Mouse (Mus musculus) gonadal fat pad, adult 2 months (tissue): ENCODE measurements around the gene Ftsj1. TPM values are rescaled to one million over a fixed set of nuclear protein-coding genes. Genes with fewer than 3 reads are reported as not detected.

Experiments
- DNase-seq: peaks from one replicate; pipeline ENCODE4 v3.0.0-alpha.2; 2012; ENCODE audit warnings: low read depth
- polyA plus RNA-seq: library from polyadenylated mRNA; depleted of rRNA; stranded (reverse); fragments of >200 nt; gene quantifications from 2 replicates; pipeline ENCODE4 v1.2.3, GENCODE M21; 2012; rRNA removed

Gene Ftsj1
- polyA plus RNA-seq, 1 experiment, result 43.6 TPM

DNA sequence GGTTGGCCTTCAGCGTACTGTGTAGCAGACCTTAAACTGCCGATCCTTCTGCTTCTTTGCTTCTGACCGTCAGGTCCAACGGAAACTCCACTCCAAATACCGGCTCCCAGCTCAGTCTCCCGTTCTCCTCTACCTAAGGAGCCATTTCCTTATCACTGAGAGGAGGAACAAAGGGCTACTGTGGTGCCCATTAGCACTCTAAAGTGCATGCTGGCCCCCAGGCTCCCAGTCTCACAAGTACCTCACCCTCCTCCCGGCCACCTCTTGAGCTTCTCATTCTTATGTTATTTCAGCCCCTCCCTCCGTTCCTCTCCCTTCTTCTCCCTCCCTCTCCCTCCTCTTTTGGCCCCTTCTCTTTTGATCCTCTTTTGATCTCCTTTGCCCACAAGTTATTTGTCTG is 32.6 kb downstream of the Ftsj1 start:
- no peak for DNase-seq

DNA sequence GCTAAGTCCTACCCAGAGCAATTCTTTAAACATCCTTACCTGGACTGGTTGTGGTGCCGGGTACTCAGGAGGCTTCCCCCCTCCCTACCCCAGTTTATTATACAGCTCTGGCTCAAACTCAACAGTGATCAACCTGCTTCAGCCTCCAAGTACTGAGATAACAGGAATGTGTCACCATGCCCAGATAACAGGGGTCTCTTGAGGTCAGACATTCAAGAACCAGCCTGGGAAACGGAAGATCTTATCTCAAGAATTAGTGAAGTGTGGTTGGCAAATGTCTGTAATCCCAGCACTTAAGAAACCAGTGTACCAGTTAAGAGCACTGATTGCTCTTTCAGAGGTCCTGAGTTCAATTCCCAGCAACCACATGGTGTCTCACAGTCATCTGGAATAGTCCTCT is 34.1 kb downstream of the Ftsj1 start:
- DNase-seq, result no peak

DNA sequence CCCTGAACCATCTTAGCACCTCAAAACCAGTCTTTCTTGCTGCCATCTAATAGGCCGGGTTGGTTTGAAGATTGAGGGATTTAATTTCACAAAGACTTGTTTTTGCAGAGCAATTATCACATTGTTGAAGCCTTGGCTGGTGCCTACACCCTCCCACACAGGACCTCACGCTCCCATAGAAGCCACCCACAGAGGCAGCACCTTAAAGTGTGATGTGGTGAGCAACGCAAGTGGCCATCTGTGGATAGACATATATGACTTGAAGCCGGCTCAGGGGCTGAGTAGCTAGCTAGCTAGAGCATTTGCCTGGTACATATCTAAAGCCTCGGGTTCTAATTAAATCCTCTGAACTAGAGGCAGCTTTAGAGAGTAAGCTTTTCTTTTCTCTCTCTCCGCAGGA is 34.8 kb downstream of the Ftsj1 start:
- DNase-seq, result no peak

DNA sequence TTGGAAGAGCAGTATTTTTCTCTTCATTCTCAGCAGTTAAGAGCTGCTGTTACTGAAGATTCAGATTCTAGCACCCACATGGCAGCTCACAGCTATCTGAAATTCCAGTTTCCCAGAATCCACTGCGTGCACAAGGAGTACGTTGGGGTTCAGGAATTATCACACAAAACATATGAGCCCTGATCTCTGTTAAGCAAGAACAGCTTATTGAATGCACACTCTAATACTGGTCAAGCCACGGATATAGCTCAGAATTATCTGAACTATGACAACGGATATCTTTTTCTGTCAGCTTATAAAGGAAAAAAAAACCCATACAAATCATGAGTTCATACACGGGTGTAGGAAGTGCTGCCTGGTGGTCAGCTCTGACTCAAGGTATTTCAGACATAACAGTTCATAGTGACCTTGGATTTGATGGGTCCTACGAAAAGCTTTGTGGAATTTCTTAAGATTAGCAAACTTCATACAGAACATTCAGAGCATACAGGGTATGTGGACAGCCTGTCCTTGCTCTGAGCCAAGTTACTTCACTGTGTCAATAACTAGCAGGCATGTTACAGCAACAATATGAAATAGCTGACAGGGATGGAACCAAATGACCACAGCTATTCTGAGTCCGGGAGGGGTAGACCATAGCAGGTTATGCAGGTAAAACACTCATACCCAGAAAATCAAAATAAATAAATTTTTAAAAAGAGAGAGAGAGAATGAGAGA is 40.6 kb downstream of the Ftsj1 start:
- DNase-seq, result no peak

DNA sequence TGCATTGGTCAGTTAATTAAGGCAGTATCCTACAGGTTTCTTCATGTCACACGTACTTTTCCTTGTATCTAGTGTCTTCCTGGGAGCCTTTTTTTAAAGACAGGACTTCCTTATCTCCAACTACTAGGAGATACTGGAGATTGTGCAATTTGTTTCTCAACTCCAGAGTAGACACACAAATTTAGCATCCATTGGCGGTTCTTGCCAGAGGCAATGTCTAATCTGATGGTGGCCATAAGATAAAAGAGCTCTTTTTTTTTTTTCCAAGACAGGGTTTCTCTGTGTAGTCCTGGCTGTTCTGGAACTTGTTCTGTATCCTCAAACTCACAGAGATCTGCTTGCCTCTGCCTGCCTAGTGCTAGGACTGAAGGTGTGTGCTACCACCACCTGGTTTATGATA is 42.5 kb downstream of the Ftsj1 start:
- no peak for DNase-seq

DNA sequence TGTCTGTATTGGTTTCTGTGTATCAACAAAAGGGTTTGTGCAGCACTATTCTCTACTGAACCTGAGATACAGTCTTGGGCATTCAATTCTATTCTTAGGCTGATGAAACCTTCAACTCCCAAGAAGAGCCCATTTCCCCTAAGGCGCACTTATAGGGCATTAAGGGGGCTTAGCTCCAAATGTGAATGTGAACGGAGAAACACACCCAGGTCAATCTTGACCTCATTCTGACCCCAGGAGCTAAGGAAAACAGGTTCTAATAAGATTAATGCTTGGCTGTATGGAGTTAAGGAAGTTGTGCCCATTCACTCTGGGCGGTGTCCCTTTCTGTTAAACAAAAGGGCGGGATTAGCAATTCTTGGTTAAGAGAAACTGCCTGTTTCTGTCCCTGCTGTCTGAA is 45.0 kb downstream of the Ftsj1 start:
- DNase-seq, result no peak

DNA sequence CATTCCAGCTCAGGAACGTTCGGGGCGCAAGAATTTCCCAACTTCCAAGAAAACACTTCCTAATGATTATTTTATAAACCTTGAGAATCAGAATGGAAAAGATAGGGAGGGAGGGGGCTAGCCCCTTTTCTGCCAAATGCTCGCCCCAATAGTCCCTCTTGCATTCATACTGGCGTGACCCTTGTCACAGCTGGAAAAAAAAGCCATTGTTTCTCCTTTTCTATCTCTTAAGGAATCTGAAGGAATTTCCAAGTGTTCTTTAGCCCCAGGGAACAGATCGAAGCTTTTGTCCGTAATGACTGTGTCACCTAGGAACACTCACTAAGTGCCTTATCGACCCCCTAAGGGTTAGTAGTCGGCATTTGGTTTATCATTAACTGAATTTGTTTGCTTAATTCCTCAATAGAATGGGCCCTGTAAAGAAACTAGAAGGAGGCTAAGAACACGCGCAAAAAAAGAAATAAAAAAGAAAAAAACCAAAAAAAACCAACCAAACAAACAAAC is 45.5 kb downstream of the Ftsj1 start:
- no peak for DNase-seq

DNA sequence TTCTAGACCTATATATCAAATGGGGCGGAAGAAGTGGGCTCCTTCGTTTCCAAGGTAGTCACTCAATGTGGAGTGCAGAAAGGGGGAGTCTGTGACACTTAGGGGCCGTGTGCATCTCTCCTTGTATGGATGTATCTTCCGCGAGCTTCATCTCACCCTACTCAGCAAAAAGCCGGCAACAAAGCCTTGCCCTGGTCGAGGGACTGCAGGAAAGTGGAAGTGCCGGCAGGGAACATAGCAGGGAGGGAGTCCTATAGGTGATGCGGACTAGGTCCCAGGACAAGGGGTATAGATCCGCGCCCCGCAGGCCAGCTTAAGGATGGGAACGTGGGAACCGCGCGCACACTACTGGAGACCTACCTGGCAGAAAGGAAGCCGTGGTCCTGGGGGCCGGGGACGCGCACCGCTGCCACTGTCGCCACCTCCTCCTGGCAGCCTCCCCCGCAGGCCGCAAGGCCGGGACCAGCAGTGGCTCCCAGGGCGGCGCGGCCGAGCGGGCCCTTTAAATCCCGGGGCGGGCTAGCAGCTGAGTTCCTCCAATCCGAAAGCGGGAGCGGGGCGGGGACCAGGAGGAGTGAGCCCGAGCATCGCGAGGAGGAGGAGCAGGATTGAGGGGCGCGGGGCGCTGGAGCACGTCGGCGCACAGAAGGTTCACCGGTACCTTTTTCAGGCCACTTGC is 46.1 kb downstream of the Ftsj1 start, which contains the start of gene Porcn:
Gene Porcn (minus strand): TSS at position 511 of the 679 bp plus-strand sequence.
- DNase-seq, result no peak

DNA sequence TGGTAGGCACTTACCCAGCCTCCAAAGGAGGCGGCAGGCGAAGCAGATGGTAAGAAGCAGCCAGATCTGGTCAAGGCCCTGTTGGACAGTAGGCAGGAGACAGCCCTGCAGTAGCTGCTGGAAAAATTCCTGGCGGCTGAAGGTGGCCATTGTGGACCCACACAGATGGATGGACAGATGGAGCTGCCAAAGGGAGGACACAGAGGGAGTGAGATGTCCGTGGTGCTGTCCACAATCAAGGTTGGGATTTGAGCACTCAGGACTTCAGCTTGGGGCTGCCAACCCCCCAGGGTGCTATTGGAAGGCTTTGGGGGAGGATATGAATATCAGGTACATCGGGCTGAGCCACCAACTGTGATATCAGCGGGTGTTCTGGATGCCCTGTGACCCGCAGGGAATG is 46.7 kb downstream of the Ftsj1 start:
- DNase-seq, result no peak

DNA sequence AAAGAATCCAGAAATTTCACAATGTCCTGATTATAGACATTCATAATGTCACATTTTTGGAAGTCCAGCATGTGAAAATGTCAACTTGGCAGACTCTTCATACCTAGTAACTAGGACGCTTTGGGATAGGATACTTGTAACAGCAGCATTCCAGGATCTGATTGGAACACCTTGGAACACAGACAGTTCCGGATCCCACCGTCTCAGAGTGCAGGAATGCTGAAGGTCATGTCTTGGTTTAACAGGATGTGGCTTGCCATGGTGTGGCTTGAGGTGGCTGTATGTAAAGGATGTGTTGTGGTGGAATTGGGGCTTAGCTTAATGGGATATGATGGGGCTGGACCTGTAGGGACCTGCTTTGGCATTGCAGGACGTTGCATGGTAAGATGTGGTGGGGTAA is 47.1 kb downstream of the Ftsj1 start:
- DNase-seq, result no peak

DNA sequence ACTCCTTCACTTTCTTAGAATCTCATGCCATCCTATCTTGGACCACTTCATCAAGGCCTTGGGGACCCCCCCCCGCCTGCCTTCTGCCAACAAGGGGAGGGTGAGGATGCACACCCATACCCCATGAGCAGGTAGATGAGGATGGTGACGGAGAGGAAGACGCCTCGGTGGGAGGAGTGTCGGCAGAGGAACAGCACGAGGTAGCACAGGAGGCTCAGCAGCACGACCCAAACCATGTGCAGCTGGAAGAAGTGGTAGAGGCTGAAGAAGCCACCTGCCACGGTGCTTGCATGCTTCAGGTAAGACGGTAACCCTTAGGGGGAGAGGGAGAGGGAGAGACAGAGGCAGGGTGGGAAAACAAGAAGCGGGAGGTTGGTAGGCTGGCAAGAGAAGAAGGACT is 48.1 kb downstream of the Ftsj1 start:
- DNase-seq, result no peak

DNA sequence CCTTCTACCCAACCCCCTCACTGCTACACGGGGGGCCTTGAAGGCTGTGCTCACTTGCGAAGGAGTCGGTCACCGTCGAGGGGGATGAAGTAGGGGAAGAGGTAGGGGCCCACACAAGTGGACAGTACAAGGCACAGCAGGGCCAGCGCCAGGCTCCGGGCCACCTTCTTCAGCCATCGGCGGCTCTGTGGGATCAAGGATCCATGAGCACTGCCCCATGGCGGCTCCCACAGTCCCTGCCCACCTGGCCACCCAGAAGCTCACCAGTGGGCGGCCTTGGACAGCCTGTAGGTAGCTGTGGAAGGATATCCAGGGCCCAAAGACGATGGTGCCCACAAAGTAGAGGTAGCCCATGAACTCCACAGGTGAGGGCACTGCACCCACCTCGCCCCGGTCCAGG is 49.1 kb downstream of the Ftsj1 start:
- DNase-seq, result no peak

DNA sequence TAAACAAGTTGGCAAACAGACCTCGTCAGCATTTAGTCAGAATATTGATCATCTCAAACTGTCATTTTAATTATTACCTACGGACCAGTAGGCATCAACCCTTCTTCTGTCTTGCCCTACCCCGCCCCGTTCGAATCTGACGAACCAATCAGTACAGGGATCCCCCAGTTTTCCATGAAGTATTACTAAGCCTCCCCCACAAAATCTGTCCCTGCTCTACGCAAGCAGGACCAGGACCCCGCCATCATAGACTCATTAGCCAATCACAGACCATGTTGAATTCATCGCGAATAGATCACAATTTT is 58.8 kb downstream of the Ftsj1 start, which contains the start of gene Ebp:
Gene Ebp (minus strand): TSS at position 94 of the 305 bp plus-strand sequence.
- no peak for DNase-seq

DNA sequence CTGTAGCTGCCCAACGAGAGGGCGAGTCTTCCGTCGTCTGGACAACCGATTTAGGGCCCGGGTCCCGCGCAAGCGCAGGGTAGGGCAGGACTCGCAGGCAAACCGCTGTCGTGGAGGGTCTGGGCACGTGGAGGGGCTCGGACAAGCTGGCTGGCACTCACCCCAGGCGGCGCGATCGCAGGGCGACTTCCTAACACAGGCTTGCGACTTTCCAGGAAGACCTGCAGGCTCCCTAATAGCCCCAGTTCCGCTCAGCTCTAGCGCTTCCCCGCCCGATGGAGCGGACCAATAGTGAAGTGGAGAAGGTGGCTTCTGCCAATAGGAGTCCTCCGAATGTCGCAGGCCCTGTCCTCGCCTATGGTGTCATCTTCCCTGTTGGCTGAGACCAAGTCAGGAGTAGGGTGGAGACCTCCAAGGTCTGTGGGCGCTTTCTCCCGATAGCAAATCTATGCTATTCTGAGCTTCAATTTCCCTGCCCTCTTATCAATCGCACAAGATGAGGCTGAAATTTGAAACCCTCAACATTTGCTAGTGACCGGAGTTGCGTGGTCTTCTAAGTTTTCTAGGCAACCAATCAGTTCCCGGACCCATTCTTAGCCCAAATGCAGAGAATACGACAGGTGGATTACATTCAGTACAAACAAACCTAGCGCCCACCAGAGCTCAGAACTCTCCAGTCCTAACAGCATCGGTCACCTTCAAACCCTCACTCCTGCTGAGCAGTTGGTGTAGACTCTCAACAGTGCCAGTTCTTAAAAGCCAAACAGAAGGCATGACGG is 59.4 kb downstream of the Ftsj1 start:
- no peak for DNase-seq

DNA sequence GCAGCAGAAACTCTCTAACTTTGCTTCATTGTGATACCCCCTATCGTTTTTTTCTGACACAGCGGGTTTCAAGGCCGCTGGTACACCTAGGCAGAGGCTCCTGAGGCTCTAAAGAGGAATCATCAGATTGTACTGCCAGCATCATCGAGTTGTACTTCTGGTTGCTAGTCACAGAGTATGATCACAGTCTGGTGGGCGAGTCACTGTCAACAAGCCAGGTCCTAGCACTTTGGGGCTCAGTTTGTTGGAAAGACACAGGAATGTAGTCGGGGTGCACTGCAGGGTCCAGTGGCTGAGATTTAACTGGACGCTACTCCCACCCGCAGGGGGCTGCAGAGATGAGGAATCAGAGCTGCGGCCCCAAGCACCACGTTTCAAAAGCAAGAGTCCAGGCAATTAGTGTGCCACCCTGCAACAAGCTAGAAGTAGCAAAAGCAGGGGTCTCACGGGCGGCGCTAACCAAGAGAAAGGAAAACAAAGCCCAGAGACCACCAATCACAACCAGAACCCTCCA is 60.0 kb downstream of the Ftsj1 start:
- DNase-seq, result no peak

Other genes with a start within 250 kb of the Ftsj1 start
- 0.22 and 0.31 TPM in 2 replicates for gene Glod5, start 233.9 kb downstream of the Ftsj1 start, polyA plus RNA-seq
- gene Suv39h1, start 177.6 kb downstream of the Ftsj1 start, polyA plus RNA-seq, result 16.0 and 16.5 TPM in 2 replicates
- gene Was, start 161.9 kb downstream of the Ftsj1 start, polyA plus RNA-seq, result 7.8 and 9.5 TPM in 2 replicates
- gene Wdr13, start 119.5 kb downstream of the Ftsj1 start, polyA plus RNA-seq, result 93.8 and 104 TPM in 2 replicates
- 134 and 160 TPM in 2 replicates for gene Rbm3, start 106.5 kb downstream of the Ftsj1 start, polyA plus RNA-seq
- gene Tbc1d25, start 76.2 kb downstream of the Ftsj1 start, polyA plus RNA-seq, result 12.0 TPM in 2 replicates
- 68.5 and 99.7 TPM in 2 replicates for gene Ebp, start 58.9 kb downstream of the Ftsj1 start, polyA plus RNA-seq
- 32.0 and 33.2 TPM in 2 replicates for gene Porcn, start 45.9 kb downstream of the Ftsj1 start, polyA plus RNA-seq
- 2,149 and 4,709 TPM in 2 replicates for gene Slc38a5, start 18.7 kb upstream of the Ftsj1 start, polyA plus RNA-seq
- not detected in 2 replicates for gene Ssxb10, start 75.0 kb upstream of the Ftsj1 start, polyA plus RNA-seq
- gene Ssxb9, start 114.6 kb upstream of the Ftsj1 start, polyA plus RNA-seq, result not detected in 2 replicates
- gene Ssxb1, start 160.9 kb upstream of the Ftsj1 start, polyA plus RNA-seq, result not detected in 2 replicates
- not detected in 2 replicates for gene Ssxb2, start 209.3 kb upstream of the Ftsj1 start, polyA plus RNA-seq